Mouse (Mus musculus) C2C12 (cell line): ENCODE data around the gene Adap1. TPM values are rescaled to one million over a fixed set of nuclear protein-coding genes. Genes with fewer than 3 reads are reported as not detected.

Source experiments
- H3K27me3 ChIP-seq: one replicate; pipeline ENCODE4 v1.6.1; 2011; ENCODE audit not compliant: control insufficient read depth, insufficient read depth, insufficient read length
- H3K36me3 ChIP-seq: one replicate; pipeline ENCODE4 v1.6.1; 2011; ENCODE audit not compliant: control insufficient read depth, insufficient read depth
- H3K4me3 ChIP-seq: one replicate; pipeline ENCODE4 v1.5.1; 2011; ENCODE audit warnings: mild to moderate bottlenecking, control low read depth; ENCODE audit not compliant: poor library complexity, insufficient read depth, severe bottlenecking
- H3K79me2 ChIP-seq: one replicate; pipeline ENCODE4 v1.6.1; 2011; ENCODE audit not compliant: control insufficient read depth, insufficient read depth
- H3K79me3 ChIP-seq: one replicate; pipeline ENCODE4 v1.6.1; 2011; ENCODE audit warnings: low read depth, control low read depth
- H3ac ChIP-seq: one replicate; pipeline ENCODE3; 2011; ENCODE audit warnings: low read depth; ENCODE audit not compliant: control insufficient read depth, insufficient read length
- CEBPB ChIP-seq: IDR thresholded peaks from one replicate; pipeline ENCODE4 v1.6.1; 2011; ENCODE audit warnings: low read depth, mild to moderate bottlenecking, control low read depth, moderate library complexity
- CTCF ChIP-seq: IDR thresholded peaks from one replicate; pipeline ENCODE4 v1.5.1; 2011; ENCODE audit not compliant: control insufficient read depth, insufficient read depth, insufficient read length
- FOSL1 ChIP-seq: IDR thresholded peaks from one replicate; pipeline ENCODE4 v1.8.0; 2011; ENCODE audit warnings: mild to moderate bottlenecking, low read length; ENCODE audit not compliant: poor library complexity, insufficient read depth, severe bottlenecking
- MAX ChIP-seq: IDR thresholded peaks from one replicate; pipeline ENCODE4 v1.6.1; 2011; ENCODE audit warnings: mild to moderate bottlenecking, control low read depth
- MYOD1 ChIP-seq: IDR thresholded peaks from one replicate; pipeline ENCODE4 v1.6.1; 2011; ENCODE audit warnings: low read depth; ENCODE audit not compliant: control insufficient read depth, insufficient read length
- MYOG ChIP-seq: IDR thresholded peaks from one replicate; pipeline ENCODE4 v1.6.1; 2011; ENCODE audit not compliant: control insufficient read depth, insufficient read length; ENCODE audit errors: extremely low read depth
- USF1 ChIP-seq: IDR thresholded peaks from one replicate; pipeline ENCODE4 v1.6.1; 2011; ENCODE audit warnings: low read depth, mild to moderate bottlenecking, control low read depth, moderate library complexity
- polyA plus RNA-seq: library from polyadenylated mRNA; unstranded; fragments of >200 nt; fragmentation: generic; extraction: Trizol; gene quantifications from one replicate; pipeline ENCODE4 v1.2.1, GENCODE M21; 2012; ENCODE audit warnings: missing spikeins

Gene Adap1
- polyA plus RNA-seq, 1 experiment = 0.06 TPM

GRCm38 (mm10) chr5:139353496-139353895 lies 28.1 kb upstream of the Adap1 start:
- no peaks in the 10 kb centered on the region for H3K79me2 ChIP-seq
- H3K79me3 ChIP-seq = no peaks in the 10 kb centered on the region
- TF ChIP-seq MAX (no peak), CEBPB (no peak), MYOD1 (no peak), MYOG (no peak), USF1 (no peak), FOSL1 (no peak)
- H3K4me3 ChIP-seq = no peak overlapping the region
- H3K27me3 ChIP-seq = peaks cover 28% of the 10 kb centered on the region
- H3ac ChIP-seq = no peak overlapping the region
- no peaks in the 10 kb centered on the region for H3K36me3 ChIP-seq

DNA sequence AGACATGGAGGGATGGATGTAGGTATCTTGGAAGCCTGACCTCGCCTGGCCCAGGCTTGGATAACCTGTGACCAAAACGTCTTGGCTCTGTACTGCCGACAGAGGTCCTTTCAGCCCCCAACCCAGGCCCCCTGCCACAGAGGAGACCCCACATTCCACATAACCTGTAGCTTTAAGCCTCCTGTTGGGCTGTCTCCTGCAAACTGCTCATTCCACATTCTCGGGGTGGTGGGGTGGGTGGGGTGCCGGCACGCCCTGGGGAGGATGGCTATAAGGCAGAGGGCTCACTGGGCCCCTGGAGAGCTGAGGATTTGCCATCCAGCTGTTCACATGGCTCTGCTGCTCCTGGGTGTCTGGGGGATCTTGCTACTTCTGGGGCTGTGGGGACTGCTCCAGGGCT lies 26.9 kb upstream of the Adap1 start, which contains the start of gene Cyp2w1:
Gene Cyp2w1 (plus strand): TSS at position 301 of the 400 bp plus-strand sequence.
- no peak within 1 kb of the TSS for H3ac ChIP-seq
- no peak for TF ChIP-seq MYOD1
- no peak for TF ChIP-seq FOSL1
- TF ChIP-seq USF1 = no peak
- no peak for TF ChIP-seq CEBPB
- no peak for TF ChIP-seq MAX
- TF ChIP-seq CTCF = no peak
- no peak for TF ChIP-seq MYOG
- no peaks in the 10 kb centered on the region for H3K79me3 ChIP-seq
- H3K4me3 ChIP-seq = no peak within 1 kb of the TSS
- no peaks in the 10 kb centered on the region for H3K36me3 ChIP-seq
- no peaks in the 10 kb centered on the region for H3K79me2 ChIP-seq
- peaks cover 28% of the 10 kb centered on the region for H3K27me3 ChIP-seq

DNA sequence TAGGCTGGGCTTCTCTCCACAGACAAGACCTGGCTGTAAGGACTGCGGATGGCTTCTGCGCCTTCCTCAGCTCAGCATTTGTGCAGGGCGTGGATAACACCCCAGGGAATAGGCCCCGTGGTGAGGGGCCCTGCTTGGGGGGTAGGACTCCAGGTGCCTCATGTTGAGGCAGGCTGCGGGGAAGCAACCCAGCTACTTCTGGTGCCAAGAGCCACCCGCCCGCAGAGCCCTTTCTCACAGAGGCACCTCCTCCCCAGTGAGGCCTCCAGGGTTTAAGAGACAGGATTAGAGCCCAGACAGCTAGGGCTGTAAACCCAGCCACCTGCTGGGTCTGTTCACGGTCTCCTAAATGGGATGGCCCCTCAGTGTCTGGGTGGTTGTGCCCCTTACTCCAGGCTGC lies 26.2 kb upstream of the Adap1 start:
- H3K4me3 ChIP-seq = no peak overlapping the region
- no peaks in the 10 kb centered on the region for H3K36me3 ChIP-seq
- H3ac ChIP-seq = no peak overlapping the region
- H3K27me3 ChIP-seq = peaks cover 28% of the 10 kb centered on the region
- H3K79me3 ChIP-seq = no peaks in the 10 kb centered on the region
- no peaks in the 10 kb centered on the region for H3K79me2 ChIP-seq
- TF ChIP-seq FOSL1 (no peak), MYOD1 (no peak), MAX (no peak), MYOG (no peak), USF1 (no peak), CEBPB (no peak), CTCF (no peak)

- TF ChIP-seq MAX = no peak
- no peak for TF ChIP-seq FOSL1
- no peak for TF ChIP-seq MYOD1
- TF ChIP-seq CTCF = no peak
- TF ChIP-seq MYOG = no peak
- TF ChIP-seq USF1 = no peak
- TF ChIP-seq CEBPB = no peak
- peaks cover 28% of the 10 kb centered on the region for H3K27me3 ChIP-seq
- H3ac ChIP-seq = no peak within 1 kb of the TSS
- no peak within 1 kb of the TSS for H3K4me3 ChIP-seq
- no peaks in the 10 kb centered on the region for H3K79me2 ChIP-seq
- no peaks in the 10 kb centered on the region for H3K79me3 ChIP-seq
- no peaks in the 10 kb centered on the region for H3K36me3 ChIP-seq
Observed at GRCm38 (mm10) chr5:139351134-139351533, 25.7 kb upstream of the Adap1 start, which contains the start of gene Cox19. Gene Cox19 (minus strand): TSS chr5:139351418.

GRCm38 (mm10) chr5:139349713-139350112 lies 24.3 kb upstream of the Adap1 start:
- Histone ChIP-seq H3K79me2 (peaks cover 2% of the 10 kb centered on the region), H3ac (no peak overlapping the region), H3K27me3 (peaks cover 28% of the 10 kb centered on the region), H3K79me3 (no peaks in the 10 kb centered on the region), H3K4me3 (no peak overlapping the region), H3K36me3 (no peaks in the 10 kb centered on the region)
- TF ChIP-seq CTCF (no peak), MYOG (no peak), FOSL1 (no peak), CEBPB (no peak), MYOD1 (no peak), MAX (no peak), USF1 (no peak)

DNA sequence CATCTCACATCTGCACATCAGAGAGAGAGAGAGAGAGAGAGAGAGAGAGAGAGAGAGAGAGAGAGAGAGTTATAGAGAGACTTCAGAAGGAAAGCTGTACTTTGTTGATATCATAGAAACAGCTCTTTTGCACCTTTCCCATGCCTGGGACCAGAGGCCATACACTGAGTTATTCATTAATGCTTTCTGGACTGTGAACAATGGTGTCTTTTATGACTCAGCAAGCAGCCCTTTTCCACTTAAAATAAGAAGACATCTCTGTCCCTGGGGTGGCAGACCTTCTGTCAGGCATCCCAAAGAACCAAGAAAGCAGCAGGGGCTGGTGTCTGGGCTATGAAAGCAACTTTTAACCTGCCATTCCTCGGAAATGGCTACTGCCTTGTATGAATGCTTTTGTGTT lies 21.8 kb upstream of the Adap1 start:
- Histone ChIP-seq H3K79me3 (peaks cover 7% of the 10 kb centered on the region), H3K79me2 (peaks cover 17% of the 10 kb centered on the region), H3ac (no peak overlapping the region), H3K4me3 (no peak overlapping the region), H3K27me3 (peaks cover 22% of the 10 kb centered on the region), H3K36me3 (peaks cover 8% of the 10 kb centered on the region)
- TF ChIP-seq CTCF (no peak), FOSL1 (no peak), CEBPB (no peak), MAX (no peak), MYOD1 (no peak), MYOG (no peak), USF1 (no peak)
